Mouse (Mus musculus) MEL (cell line): ENCODE results near the gene Arl2bp. TPM values are rescaled to one million over a fixed set of nuclear protein-coding genes. Genes with fewer than 3 reads are reported as not detected.

ENCODE experiments used
- DNase-seq: peaks from one replicate; pipeline ENCODE4 v3.0.0; 2011; ENCODE audit warnings: low read depth, low spot score
- H3K27ac ChIP-seq: 2 replicates; pipeline ENCODE4 v1.5.1; 2012; ENCODE audit warnings: low read depth, mild to moderate bottlenecking, control low read depth, low read length, moderate library complexity; ENCODE audit not compliant: control insufficient read depth
- H3K27me3 ChIP-seq, 2 experiments: fragments of 150-350 bp in 1 of 2; sonication (generic) in 1 of 2; 2 replicates each; pipeline ENCODE4 v1.6.1; 2012; ENCODE audit warnings: low read length in 2 of 2, mild to moderate bottlenecking in 2 of 2, improper control_type of control experiment in 1 of 2, moderate library complexity in 1 of 2; ENCODE audit not compliant: insufficient read depth in 2 of 2, control insufficient read depth in 1 of 2
- H3K36me3 ChIP-seq, 2 experiments: 2 replicates each; pipeline ENCODE4 v1.6.1; 2012 to 2014; ENCODE audit warnings: low read length in 2 of 2, improper control_type of control experiment in 1 of 2, inconsistent platforms in 1 of 2, mild to moderate bottlenecking in 1 of 2; ENCODE audit not compliant: insufficient read depth in 2 of 2, control insufficient read depth in 1 of 2
- H3K4me1 ChIP-seq, 2 experiments: fragments of 150-350 bp in 1 of 2; sonication (generic) in 1 of 2; 2 replicates each; pipeline ENCODE4 v1.6.1; 2012; ENCODE audit warnings: low read length in 2 of 2, improper control_type of control experiment in 1 of 2, mild to moderate bottlenecking in 1 of 2; ENCODE audit not compliant: insufficient read depth in 2 of 2, control insufficient read depth in 1 of 2
- H3K4me3 ChIP-seq, 2 experiments: fragments of 150-350 bp in 1 of 2; sonication (generic) in 1 of 2; 2 replicates each; pipeline ENCODE4 v1.5.1; 2012; ENCODE audit warnings: low read depth in 2 of 2, low read length in 2 of 2, mild to moderate bottlenecking in 2 of 2, moderate library complexity in 2 of 2, control low read depth in 1 of 2, improper control_type of control experiment in 1 of 2; ENCODE audit not compliant: control insufficient read depth in 1 of 2, insufficient read depth in 1 of 2
- H3K79me2 ChIP-seq: 2 replicates; pipeline ENCODE4 v1.6.1; 2012; ENCODE audit warnings: mild to moderate bottlenecking, low read length, moderate library complexity; ENCODE audit not compliant: control insufficient read depth, poor library complexity, insufficient read depth
- H3K9ac ChIP-seq: 2 replicates; pipeline ENCODE4 v1.6.1; 2012; ENCODE audit warnings: low read depth, mild to moderate bottlenecking, control low read depth, low read length, moderate library complexity; ENCODE audit not compliant: control insufficient read depth, poor library complexity, severe bottlenecking
- H3K9me3 ChIP-seq: fragments of 150-350 bp; sonication (generic); replicated peaks from 2 replicates; pipeline ENCODE4 v1.6.1; 2012; ENCODE audit warnings: mild to moderate bottlenecking, low read length, improper control_type of control experiment, moderate library complexity; ENCODE audit not compliant: insufficient read depth
- BHLHE40 ChIP-seq: IDR thresholded peaks from 2 replicates; pipeline ENCODE4 v1.6.1; 2012; ENCODE audit warnings: low read depth, mild to moderate bottlenecking, inconsistent platforms, low read length, improper control_type of control experiment, borderline replicate concordance
- CHD1 ChIP-seq: IDR thresholded peaks from 2 replicates; pipeline ENCODE4 v1.6.1; 2012; ENCODE audit warnings: low read depth, mild to moderate bottlenecking, inconsistent platforms, low read length, improper control_type of control experiment
- CHD2 ChIP-seq: IDR thresholded peaks from 2 replicates; pipeline ENCODE4 v1.6.1; 2011; ENCODE audit warnings: low read length, improper control_type of control experiment
- CTCF ChIP-seq, 3 experiments: IDR thresholded peaks in 2 of 3; conservative IDR thresholded peaks in 1 of 3; 2 replicates each; pipeline ENCODE4 v1.5.1; 2011 to 2012; ENCODE audit warnings: low read length in 3 of 3, low read depth in 2 of 3, mild to moderate bottlenecking in 2 of 3, improper control_type of control experiment in 1 of 3, inconsistent platforms in 1 of 3, mixed read lengths in 1 of 3, moderate library complexity in 1 of 3; ENCODE audit not compliant: control insufficient read depth in 1 of 3, insufficient read depth in 1 of 3, poor library complexity in 1 of 3, severe bottlenecking in 1 of 3
- EP300 ChIP-seq, 2 experiments: IDR thresholded peaks; 2 replicates each; pipeline ENCODE4 v1.6.1; 2011; ENCODE audit warnings: improper control_type of control experiment in 2 of 2, low read length in 2 of 2, low read depth in 1 of 2, mild to moderate bottlenecking in 1 of 2
- GATA1 ChIP-seq: IDR thresholded peaks from 2 replicates; pipeline ENCODE4 v1.6.1; 2011; ENCODE audit warnings: low read depth, low read length, improper control_type of control experiment
- KAT2A ChIP-seq: conservative IDR thresholded peaks from 2 replicates; pipeline ENCODE4 v1.6.1; 2012; ENCODE audit warnings: low read depth, low read length, improper control_type of control experiment, inconsistent platforms
- MAFK ChIP-seq: IDR thresholded peaks from 2 replicates; pipeline ENCODE4 v1.6.1; 2011; ENCODE audit warnings: low read depth, mild to moderate bottlenecking, low read length, improper control_type of control experiment, borderline replicate concordance
- MAX ChIP-seq: IDR thresholded peaks from 2 replicates; pipeline ENCODE4 v1.6.1; 2011; ENCODE audit warnings: low read length, improper control_type of control experiment
- MEF2A ChIP-seq: IDR thresholded peaks from 2 replicates; pipeline ENCODE4 v1.6.1; 2014; ENCODE audit warnings: low read depth, mild to moderate bottlenecking, inconsistent platforms, low read length, improper control_type of control experiment; ENCODE audit not compliant: poor library complexity, insufficient replicate concordance, severe bottlenecking; ENCODE audit errors: extremely low read depth
- MYC ChIP-seq: IDR thresholded peaks from 2 replicates; pipeline ENCODE4 v1.6.1; 2011; ENCODE audit warnings: low read depth, mild to moderate bottlenecking, low read length, improper control_type of control experiment, moderate library complexity
- NELFE ChIP-seq: IDR thresholded peaks from 2 replicates; pipeline ENCODE4 v1.6.1; 2011; ENCODE audit warnings: low read depth, low read length, improper control_type of control experiment
- NRF1 ChIP-seq: IDR thresholded peaks from 2 replicates; pipeline ENCODE4 v1.6.1; 2014; ENCODE audit warnings: low read depth, mild to moderate bottlenecking, inconsistent platforms, low read length, improper control_type of control experiment, moderate library complexity; ENCODE audit not compliant: poor library complexity, insufficient read depth, severe bottlenecking
- POLR2A ChIP-seq, 2 experiments: IDR thresholded peaks; 2 replicates each; pipeline ENCODE4 v1.6.1; 2011 to 2012; ENCODE audit warnings: low read length in 2 of 2, mild to moderate bottlenecking in 2 of 2, control low read depth in 1 of 2, improper control_type of control experiment in 1 of 2, low read depth in 1 of 2, moderate library complexity in 1 of 2; ENCODE audit not compliant: control insufficient read depth in 1 of 2, insufficient read depth in 1 of 2, poor library complexity in 1 of 2
- POLR2AphosphoS2 ChIP-seq: IDR thresholded peaks from 2 replicates; pipeline ENCODE4 v1.6.1; 2011; ENCODE audit warnings: low read length, improper control_type of control experiment
- TAL1 ChIP-seq: IDR thresholded peaks from 2 replicates; pipeline ENCODE4 v1.6.1; 2012; ENCODE audit warnings: mild to moderate bottlenecking, inconsistent platforms, low read length, moderate library complexity, mixed read lengths
- TBP ChIP-seq: IDR thresholded peaks from 2 replicates; pipeline ENCODE4 v1.8.0; 2011; ENCODE audit warnings: low read depth, low read length, improper control_type of control experiment
- TCF12 ChIP-seq: IDR thresholded peaks from 2 replicates; pipeline ENCODE4 v1.6.1; 2014; ENCODE audit warnings: low read depth, mild to moderate bottlenecking, inconsistent platforms, low read length, improper control_type of control experiment, moderate library complexity
- USF1 ChIP-seq: IDR thresholded peaks from 2 replicates; pipeline ENCODE4 v1.6.1; 2014; ENCODE audit warnings: low read depth, mild to moderate bottlenecking, inconsistent platforms, low read length, improper control_type of control experiment, moderate library complexity
- USF2 ChIP-seq, 2 experiments: IDR thresholded peaks; 2 replicates each; pipeline ENCODE4 v1.6.1; 2011 to 2012; ENCODE audit warnings: improper control_type of control experiment in 2 of 2, low read length in 2 of 2, borderline replicate concordance in 1 of 2, inconsistent platforms in 1 of 2, low read depth in 1 of 2, mild to moderate bottlenecking in 1 of 2; ENCODE audit not compliant: insufficient read depth in 1 of 2
- ZKSCAN1 ChIP-seq: IDR thresholded peaks from 2 replicates; pipeline ENCODE4 v1.6.1; 2012; ENCODE audit warnings: low read depth, mild to moderate bottlenecking, inconsistent platforms, low read length, improper control_type of control experiment, moderate library complexity
- ZNF384 ChIP-seq: IDR thresholded peaks from 2 replicates; pipeline ENCODE4 v1.6.1; 2012; ENCODE audit warnings: low read depth, mild to moderate bottlenecking, inconsistent platforms, low read length, improper control_type of control experiment
- polyA plus RNA-seq, 2 experiments: library from polyadenylated mRNA; stranded (reverse) in 1 of 2; unstranded in 1 of 2; fragments of >175 nt in 1 of 2; fragments of >200 nt in 1 of 2; gene quantifications; 2 replicates each; pipeline versions ENCODE4 v1.2.1 to v1.2.4; 2012; ENCODE audit warnings: low replicate concordance in 2 of 2, low read depth in 1 of 2; ENCODE audit not compliant: insufficient read length in 2 of 2, insufficient read depth in 1 of 2, missing spikeins in 1 of 2
- total RNA-seq: library from RNA; depleted of rRNA; stranded (reverse); fragments of 300-350 nt; gene quantifications from 2 replicates; pipeline ENCODE4 v1.2.3, GENCODE M21; 2012

Gene Arl2bp
- total and polyA plus RNA-seq, 3 experiments: 43.8 to 515 (median 96.1) TPM

- no peaks in the 10 kb centered on the region for H3K79me2 ChIP-seq
- no peak overlapping the region for H3K27ac ChIP-seq
- no peaks in the 10 kb centered on the region for H3K9me3 ChIP-seq
- H3K27me3 ChIP-seq: no peaks in the 10 kb centered on the region; a peak in 1 of 4 replicates
- no peak for TF ChIP-seq MEF2A
- no peak for TF ChIP-seq MYC
- no peak for TF ChIP-seq POLR2AphosphoS2
- TF ChIP-seq GATA1: no peak
- no peak for TF ChIP-seq TBP
- TF ChIP-seq POLR2A (IDR thresholded peaks at IDR 0.05; ENCODE audit: control insufficient read depth in 1 of 2, insufficient read depth in 1 of 2, low read depth in 1 of 2, low read length in 2 of 2, poor library complexity in 1 of 2): no peak
- TF ChIP-seq TCF12: no peak
- TF ChIP-seq TAL1: no peak
- no peak for TF ChIP-seq NELFE
- no peak for TF ChIP-seq CHD2
- TF ChIP-seq, all 39 proteins: peak for 0
- no peak overlapping the region for H3K9ac ChIP-seq
- DNase-seq: no peak
- H3K36me3 ChIP-seq: no peaks in the 10 kb centered on the region
- 0 out of 4 replicates have a peak, but pooled peaks cover 0 to 3% of the 10 kb centered on the region in 2 experiments for H3K4me1 ChIP-seq
- H3K4me3 ChIP-seq: no peak overlapping the region
Measured at GRCm38 (mm10) chr8:94682732-94683524, 16.5 kb downstream of the Arl2bp start.

- Histone ChIP-seq H3K36me3 (no peaks in the 10 kb centered on the region), H3K27ac (no peak overlapping the region), H3K4me1 (0 out of 4 replicates have a peak, but pooled peaks cover 0 to 3% of the 10 kb centered on the region in 2 experiments), H3K9me3 (no peaks in the 10 kb centered on the region), H3K27me3 (no peaks in the 10 kb centered on the region; a peak in 1 of 4 replicates), H3K79me2 (no peaks in the 10 kb centered on the region), H3K4me3 (no peak overlapping the region), H3K9ac (no peak overlapping the region)
- DNase-seq: no peak
- TF ChIP-seq ZNF384: no peak
- TF ChIP-seq TBP: no peak
- TF ChIP-seq USF2 (IDR thresholded peaks at IDR 0.05; ENCODE audit: borderline replicate concordance in 1 of 2, insufficient read depth in 1 of 2, low read depth in 1 of 2, low read length in 2 of 2): no peak
- TF ChIP-seq CTCF (IDR thresholded peaks at IDR 0.05 in 2 of 3, conservative IDR thresholded peaks at IDR 0.05 in 1 of 3; ENCODE audit: control insufficient read depth in 1 of 3, insufficient read depth in 1 of 3, low read depth in 2 of 3, low read length in 3 of 3, poor library complexity in 1 of 3, severe bottlenecking in 1 of 3): no peak
Measured at GRCm38 (mm10) chr8:94684287-94684686, 17.9 kb downstream of the Arl2bp start.

GRCm38 (mm10) chr8:94685953-94686352, 19.6 kb downstream of the Arl2bp start:
- Histone ChIP-seq H3K27me3 (no peaks in the 10 kb centered on the region; a peak in 1 of 4 replicates), H3K27ac (no peak overlapping the region), H3K9ac (no peak overlapping the region), H3K79me2 (no peaks in the 10 kb centered on the region), H3K4me1 (0 out of 4 replicates have a peak, but pooled peaks cover 0 to 3% of the 10 kb centered on the region in 2 experiments), H3K9me3 (no peaks in the 10 kb centered on the region), H3K4me3 (no peak overlapping the region), H3K36me3 (no peaks in the 10 kb centered on the region)
- DNase-seq: no peak
- TF ChIP-seq KAT2A: no peak
- TF ChIP-seq GATA1: no peak
- no peak for TF ChIP-seq CHD2
- no peak for TF ChIP-seq NRF1
- TF ChIP-seq MAFK: no peak
- no peak for TF ChIP-seq EP300 (IDR thresholded peaks at IDR 0.05; ENCODE audit: low read depth in 1 of 2, low read length in 2 of 2)
- TF ChIP-seq POLR2A (IDR thresholded peaks at IDR 0.05; ENCODE audit: control insufficient read depth in 1 of 2, insufficient read depth in 1 of 2, low read depth in 1 of 2, low read length in 2 of 2, poor library complexity in 1 of 2): no peak
- TF ChIP-seq ZKSCAN1: no peak
- no peak for TF ChIP-seq MAX
- no peak for TF ChIP-seq BHLHE40
- no peak for TF ChIP-seq CHD1
- TF ChIP-seq USF1: no peak
